Mouse (Mus musculus): Measurements from ENCODE around the gene Pcsk1n.

- TF ChIP-seq CTCF (IDR thresholded peaks at IDR 0.05; ENCODE audit: low read depth) (no peak), EP300 (IDR thresholded peaks at IDR 0.05; ENCODE audit: low read depth) (no peak)
Observed at GRCm38 (mm10) chrX:7927116-7927515, 7.5 kb downstream of the Pcsk1n start.
